Mouse (Mus musculus): ENCODE measurements at regions not wholly inside any gene's neighbourhood (a gene's known extent, or its start where the extent isn't known, plus 50 kb on each side); places are given as distances from the start of the nearest gene placed in this dataset.
"Not testable (repeated sequence)": the region's sequence is repeated elsewhere in the genome, so short reads cannot be mapped to it uniquely, and the experiment has no call there.

DNA sequence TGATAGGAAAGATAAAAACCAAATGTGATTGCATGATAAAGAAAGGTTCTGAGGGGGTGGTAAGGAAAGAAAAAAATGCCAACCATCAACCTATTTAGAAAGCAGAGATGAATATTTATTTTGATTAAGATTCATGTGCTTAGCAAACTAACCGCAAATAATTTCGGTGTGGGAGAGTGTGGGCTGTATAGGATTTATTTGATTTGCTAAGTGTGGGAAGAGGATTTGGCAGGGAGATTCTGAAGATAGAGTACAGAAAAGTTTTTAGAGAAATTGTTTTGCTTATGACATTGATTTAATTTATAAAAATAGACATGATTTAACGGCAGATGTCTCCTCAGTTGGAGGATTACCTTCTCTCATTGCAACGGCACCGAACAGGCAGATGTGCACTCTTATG is 250.3 kb downstream of the Pros1 start:
- DNase-seq: no peak

DNA sequence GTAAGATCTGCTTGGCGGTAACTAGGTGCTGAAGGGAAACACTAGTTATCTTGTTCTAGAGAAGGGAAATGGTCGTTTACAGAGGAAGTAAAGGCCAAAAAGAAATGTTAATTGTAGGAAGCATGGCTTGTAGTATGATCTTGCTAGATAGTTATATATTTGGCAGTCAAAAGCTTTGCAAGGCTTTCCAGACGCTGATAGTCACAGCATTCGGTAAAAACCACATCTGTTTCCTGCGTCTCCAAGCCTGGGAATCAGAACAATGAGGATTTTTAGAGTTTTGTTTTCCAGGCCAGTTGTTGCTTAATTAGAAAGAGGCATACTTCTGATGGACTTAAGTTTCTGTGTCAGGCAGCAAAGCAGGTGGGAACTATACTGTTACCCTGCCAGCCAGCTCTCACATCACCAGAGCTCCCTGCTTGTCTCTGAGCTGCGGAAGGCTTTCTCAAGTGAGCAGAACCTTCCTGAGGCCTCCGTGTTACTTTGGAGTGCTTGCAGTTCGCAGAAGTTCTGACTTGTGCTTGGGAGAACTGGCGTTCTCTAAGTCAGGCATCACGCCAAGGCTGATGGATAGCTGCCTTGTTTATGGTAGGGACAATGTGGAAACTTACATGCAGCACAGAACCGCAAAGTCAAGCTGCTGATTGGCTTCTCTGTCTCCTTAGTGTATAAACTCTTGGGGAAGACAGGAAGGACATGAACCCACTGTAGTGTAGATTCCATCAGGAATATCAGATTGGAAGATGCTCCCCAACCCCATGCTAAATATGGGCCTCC is 251.0 kb downstream of the Pros1 start:
- no peak for DNase-seq

DNA sequence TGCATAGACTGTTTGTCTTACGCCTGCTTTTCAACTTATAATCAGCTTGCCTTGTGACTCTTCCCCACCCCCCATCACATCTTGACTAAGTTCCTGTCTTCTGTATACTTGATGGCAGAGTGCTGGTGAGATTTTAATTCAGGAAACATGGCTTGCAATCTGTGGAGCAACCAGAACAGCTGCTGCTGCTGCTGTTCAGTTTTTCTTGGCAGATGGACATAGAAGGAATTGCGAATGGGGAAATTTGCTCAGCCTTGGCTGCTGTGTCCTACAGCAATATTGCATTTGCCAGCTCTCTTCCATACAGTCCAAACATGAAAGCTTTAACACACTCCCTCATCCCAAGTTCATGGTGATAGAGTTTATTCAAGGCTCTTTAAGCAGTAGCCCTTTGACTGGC is 262.3 kb downstream of the Pros1 start:
- DNase-seq: no peak

DNA sequence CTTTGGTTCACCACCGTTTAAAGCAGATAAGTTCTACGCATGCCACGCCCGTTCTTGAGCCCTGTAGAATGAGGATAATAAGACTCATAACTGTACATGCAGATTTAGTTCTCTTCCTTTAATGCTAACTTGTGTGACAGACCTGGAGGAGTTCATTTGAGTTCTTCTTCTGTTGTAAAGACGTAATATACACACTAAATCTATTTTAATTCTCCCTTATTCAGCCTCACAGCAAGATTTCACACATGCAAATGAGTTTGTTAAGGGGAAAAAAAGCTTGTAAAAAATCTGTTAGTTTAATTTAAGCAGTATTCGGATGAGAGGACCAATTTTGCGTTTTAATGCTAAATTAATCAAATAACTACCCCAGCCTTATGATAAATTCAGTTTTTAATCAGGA is 264.6 kb downstream of the Pros1 start:
- no peak for DNase-seq

DNA sequence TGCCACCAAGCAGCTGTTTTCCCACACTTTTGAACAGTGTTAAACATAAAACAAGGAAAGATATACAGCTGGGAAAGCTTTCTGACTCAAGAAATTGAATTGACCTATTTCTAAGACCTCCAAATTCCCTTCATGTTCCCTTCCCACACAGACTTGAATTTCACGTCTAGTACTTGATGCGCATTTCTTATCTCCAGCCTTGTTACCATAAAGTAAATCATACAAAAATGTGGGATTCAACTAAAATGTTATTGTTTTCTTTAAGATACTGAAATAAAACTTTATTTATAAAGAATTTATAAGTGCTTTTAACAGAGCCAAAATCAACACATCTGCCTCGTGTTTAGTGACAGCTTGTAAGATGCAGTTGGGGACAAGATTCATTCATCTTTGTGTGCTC is 289.7 kb downstream of the Pros1 start:
- no peak for DNase-seq

DNA sequence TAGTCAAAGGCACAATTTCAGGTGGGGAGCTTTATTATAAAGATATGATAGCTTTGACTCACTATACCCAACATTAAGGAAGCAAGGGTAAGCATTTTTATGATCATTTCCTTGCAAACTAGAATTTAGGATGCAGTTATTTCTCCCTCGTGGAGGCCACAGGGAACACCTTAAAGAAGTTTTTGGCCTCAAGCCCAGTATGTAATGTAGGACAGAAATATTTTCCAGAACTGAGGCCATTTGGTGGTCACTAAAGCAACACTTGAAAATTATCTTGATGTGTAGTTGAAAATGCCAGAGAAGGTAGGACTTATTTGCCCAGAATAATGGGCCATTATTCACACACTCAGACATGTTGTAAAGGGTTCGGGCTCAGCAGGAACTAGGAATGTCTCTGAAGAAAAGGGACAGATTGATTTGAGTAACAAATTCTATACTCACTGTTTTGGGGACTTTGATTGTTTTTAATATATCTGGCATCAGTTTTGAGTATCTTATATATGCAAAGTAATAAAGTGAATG is 301.3 kb downstream of the Pros1 start:
- DNase-seq: no peak

DNA sequence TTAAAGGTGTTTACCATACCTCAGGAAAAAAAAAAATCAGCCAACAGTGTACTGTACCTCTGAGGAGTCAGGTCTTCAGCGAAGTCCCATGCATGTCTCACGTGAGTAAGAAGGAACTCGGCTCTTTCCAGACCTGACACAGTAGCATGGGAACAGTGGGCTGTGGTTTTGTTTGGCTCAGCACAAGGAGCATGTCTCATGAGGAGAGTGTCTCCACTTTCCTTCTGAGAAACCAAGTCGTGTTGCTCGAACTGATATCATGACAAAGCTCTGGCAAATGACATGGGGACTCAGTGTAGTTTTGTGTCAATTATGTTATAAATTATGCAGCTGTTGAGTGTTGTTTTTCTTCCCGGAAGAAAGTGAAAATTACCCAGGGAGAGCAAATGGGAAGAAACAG is 316.0 kb downstream of the Pros1 start:
- no peak for DNase-seq

DNA sequence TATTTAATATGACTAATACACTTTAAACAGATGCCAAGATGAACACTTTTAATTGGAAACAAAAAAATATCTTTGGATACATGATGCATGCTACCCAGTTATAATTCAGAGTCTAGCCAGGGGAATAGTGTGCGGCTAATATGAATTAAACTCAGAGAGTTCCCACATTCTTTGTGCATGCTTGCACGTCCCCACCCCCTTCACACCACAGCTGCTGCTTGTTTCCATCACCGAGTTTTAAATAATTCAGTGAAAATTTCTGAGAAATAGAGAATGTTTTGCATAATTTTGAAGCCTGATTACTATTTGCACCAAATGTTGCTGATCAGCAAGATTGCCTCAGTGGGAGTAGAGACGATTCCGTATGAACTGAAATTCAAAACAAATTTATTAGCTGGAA is 325.1 kb downstream of the Pros1 start:
- DNase-seq: no peak

DNA sequence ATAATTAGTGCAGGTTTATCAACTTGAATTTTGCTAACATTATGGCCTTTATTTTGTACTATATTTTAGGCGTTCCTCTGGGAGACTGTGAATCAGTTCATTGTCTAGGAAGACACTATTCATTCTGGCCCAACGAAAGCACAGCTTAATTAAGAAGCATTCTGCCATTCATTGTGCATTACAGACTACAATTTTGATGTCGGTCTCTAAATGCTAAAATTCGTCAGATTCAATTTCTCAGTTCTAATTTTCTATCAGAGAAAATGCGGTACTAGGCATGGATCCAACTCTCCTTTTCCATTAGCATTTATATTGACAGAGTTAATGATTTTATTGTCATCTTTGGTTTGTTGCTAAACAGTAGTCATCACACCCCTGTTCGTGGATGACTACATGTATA is 337.1 kb downstream of the Pros1 start:
- no peak for DNase-seq

DNA sequence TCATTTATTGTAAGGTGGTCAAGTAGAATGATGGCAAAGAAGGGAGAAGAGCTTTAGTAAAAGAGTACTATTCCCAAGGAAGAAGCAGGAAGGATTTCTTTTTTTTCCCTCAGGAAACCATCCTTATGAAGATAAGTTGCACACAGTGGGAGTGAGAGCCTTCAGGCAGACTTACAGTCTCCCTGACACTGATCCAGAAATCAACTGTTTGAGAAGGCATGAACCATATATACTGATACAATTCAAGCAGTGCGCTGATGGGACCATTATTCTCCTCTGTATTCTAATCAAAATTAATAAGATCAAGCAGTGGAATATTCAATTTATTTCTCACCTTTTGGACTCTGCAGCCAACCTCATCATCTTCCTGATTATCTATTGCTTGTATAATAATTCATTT is 337.5 kb downstream of the Pros1 start:
- DNase-seq: no peak

DNA sequence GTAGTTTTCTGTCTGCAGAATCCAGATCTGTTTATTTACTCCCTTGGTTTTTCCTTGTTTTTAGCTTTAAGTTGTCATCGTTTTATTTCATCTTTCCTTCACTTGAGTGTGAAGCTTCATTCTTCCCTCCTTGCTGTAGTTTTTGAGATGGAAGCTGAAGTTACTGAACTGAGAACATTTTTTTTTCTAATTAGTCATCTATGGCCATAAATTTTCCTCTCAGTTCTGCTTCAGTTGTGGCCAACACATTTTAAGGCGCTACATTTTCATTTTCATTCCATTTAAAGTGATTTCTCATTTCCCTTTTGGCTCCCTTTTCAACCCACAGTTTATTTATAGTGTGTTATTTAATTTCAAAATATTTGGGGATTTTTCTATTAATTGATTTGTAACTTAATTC is 340.5 kb downstream of the Pros1 start:
- no peak for DNase-seq

DNA sequence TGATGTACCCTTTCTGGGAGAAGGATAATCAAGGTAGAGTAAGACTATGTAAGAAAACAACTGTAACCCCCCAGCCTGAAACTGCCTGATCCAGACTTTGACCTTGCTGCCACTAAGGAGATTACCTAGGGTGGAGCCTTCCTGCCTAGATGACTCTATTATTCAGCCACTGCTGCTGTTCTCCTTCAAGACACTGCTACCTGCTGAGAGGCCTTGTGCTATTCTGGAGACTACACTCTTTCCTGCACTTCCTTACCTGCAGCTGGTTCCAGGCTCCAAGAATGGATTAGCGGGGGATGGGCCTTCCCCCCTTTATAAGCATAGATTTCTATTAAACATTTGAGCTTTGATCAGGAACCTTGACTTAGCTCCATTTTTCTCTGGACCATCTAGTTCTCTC is 359.4 kb downstream of the Pros1 start:
- DNase-seq: not testable (repeated sequence)

DNA sequence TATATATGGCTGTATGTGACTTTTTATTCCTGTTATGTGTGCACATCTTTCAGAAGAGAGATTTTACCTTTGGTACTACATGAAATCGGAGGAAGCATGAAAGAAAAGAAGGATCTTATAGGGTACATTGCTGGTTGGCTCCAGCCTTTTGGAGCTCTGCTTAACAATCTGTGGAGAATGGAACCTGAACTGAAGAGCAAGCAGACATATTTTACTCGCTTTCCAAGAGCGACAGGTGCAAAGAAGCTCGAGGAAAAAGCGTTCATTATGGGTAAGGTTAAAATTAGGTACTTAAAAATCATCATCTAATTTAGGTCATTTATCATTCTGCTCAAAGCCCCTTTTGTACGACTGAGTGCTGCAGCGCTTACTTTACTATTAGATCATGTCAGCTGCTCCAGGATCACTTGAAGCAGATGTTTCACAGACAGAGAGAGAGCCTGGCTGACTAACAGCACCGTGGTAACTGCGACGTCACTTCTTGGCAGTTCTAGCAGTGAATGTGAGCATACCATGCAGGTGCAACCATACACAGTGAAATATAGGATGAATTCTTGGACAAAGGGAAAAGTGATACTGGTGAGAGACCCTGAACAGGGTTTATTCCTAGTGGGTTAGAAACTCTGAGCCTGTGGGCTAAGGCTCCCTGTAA is 366.2 kb downstream of the Pros1 start:
- no peak for DNase-seq

DNA sequence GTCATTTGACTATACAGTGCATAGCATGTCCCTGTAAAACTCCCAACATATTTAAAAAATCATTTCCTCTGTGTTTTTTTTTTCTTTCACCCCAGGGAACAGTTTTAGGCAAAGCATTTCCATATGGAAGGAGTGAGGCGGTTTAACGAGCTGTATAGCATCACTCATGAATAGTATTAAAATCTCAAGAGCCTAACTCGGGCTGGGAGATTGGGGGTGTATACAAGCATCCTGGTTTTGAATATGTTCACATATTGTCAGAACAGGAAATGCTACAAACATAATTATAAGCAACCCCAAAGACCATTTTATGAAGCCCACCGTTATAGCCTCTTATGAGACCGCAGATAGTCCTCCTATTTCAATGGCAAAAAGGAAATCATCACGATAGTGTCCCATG is 370.5 kb downstream of the Pros1 start:
- no peak for DNase-seq

DNA sequence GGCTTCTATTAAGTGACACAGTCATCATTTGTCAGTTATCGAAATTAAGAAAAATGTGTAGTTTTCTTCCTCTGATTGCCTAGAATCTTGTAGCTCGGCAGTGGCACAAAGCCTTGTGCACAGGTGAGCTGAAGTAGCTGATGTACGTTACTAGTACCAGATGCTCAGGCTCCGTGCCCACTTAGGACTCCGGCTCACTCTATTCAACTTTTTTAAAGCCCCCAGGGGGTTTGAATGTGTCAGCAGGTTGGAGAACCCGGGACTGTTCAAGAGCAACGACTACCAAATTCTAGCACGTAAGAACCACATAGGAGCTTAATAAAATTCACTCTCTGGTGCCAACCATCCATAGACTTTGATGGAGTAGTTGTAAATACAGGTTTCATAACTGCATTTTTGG is 371.0 kb downstream of the Pros1 start:
- DNase-seq: no peak

DNA sequence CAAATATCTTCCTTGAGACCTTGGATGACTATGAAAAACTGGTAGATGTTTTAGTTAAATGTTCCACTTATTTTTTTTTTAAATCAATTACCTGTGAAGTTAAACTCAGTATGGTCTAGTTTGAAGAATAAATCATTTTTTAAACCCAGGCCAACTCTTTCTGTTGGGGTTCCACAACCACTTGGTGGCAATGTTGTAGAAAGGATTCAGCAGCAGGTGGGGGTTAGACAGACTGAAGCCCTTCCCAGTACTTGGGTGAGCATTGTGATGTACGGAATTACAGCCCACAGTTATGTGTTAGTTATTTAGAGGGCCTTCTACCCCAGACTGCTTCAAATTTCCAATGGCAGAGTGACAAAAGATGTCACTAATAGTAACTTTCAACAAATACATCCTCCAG is 375.0 kb downstream of the Pros1 start:
- DNase-seq: no peak

DNA sequence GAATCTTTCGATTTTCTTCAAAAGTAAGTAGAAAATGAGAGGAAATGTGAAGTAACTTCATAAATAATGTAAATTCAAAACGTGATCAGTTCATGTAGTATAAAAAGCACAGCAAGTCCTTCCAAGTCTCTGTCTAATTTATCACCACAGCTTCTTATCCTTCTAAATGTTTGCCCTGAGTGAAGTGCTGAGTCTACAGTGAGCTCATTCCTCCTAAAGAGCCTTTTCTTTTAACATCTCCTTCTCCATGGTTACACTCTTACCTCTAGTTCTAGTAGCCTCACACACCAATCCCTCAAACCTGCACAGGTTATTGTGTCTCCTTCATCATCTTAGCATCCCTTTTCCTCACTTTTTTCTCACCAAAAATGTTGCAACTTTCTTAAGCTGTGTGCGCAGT is 375.5 kb downstream of the Pros1 start:
- no peak for DNase-seq

DNA sequence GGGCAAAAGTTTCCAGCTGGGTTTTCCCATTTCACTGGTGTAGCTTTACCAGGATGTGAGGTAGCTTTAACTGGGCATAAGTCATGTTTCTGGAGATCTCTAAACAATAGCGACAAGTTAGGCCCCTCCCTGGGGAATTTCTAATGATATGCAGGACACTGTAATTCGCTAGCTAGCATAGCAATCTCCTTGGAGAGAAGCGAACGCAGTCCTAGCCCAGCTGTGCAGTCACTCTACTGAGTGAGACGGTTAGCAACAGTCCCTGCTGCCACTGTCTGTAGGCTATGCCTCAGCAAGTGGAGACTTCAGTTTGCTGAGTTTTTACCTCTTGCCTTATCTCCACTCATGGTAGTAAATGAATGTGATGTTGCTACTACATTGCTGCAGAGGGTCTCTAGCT is 416.1 kb downstream of the Pros1 start:
- DNase-seq: no peak

DNA sequence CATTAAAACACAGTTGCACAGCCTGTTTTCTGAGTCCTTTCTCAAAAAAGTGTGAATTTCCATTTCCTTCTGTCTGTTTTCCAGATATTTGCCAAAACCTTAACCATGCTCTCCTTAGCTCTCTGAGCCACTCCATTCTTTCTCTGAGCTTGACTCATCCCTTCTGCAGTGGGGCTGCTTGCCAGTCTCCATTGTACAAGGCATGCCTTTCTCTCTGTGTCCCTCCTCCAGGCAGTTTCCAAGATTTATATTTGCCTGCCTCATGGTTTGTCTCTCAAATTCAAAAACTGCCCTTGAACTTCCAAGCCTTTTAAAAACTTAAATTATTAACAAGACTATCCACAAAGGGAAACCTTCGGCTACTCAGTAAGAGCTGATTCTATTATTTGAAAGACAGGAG is 423.4 kb downstream of the Pros1 start:
- DNase-seq: peak; percentile 14

DNA sequence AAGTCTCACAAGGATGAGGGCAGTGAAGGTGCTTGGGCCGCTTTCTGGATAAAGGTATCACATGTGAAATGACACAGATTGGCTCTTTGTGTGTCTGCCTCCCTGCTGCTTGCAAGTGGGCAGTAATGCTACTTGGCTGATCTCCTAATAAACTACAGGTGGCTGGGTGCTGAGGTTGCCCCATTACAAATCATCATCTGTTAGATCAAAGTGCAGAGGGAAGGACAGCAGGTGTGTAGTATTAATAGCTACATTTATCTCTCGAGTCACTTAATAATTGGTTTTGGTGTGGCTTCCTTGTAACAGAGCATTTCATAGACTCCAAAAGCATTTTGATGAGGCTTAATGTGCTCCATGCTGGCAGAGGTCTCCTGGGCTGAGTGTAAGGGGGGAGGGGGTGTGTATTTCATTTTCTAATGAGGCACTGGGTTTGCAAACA is 424.2 kb downstream of the Pros1 start:
- DNase-seq: no peak

DNA sequence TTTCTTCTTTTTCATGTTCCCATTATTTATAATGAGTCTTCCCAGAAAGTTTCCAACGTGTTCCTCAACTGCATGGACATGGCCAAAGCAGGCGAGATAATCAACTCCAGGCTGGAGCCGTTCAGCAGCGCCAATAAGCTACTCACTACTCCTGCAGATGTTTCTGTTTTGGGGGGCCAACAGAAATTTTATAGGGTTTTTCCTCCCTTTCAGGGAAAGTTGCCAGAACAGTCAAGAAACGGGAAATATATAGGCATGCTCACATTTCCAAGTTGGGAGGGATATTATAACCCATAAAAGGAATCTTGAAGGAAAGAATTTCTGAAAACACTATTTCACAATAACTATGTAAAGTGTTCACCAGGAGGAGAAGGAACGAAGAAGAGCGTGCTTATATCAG is 433.5 kb downstream of the Pros1 start:
- no peak for DNase-seq

DNA sequence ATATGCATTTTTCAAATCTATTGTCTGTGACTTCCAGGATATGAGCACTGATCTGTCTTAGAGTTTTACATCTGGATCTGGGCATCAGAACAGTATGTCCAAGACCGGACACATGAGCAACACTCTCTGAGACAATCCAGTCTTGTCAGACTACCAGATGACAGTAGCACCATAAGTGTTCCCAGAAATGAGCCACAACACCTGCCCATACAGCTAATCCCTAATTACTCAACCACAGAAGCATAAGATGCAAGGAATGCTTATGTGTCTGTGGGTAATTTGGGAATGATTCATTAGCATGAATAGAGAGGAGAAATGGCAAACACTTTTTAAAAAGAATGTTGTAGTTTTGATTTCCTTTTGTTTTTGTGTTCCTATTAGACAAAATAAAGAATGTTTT is 457.6 kb downstream of the Pros1 start:
- DNase-seq: no peak

DNA sequence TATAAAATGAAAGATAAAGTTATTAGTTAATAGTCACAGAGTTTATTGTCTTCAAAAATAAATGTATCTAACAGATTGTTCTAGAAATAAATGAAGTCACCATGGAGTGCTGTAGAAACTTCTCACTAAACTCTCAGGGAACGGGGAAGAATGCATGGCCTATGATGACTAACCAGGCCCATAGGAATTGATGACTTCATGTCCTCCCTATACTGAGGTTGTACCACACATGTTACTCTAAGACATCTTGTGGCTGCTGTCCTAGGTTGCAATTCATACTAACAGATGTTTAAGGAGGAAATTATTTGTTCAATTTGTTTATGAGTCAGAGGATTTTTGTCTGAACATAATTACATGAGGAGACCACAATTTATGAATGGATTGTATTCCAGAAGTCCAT is 459.4 kb downstream of the Pros1 start:
- no peak for DNase-seq

DNA sequence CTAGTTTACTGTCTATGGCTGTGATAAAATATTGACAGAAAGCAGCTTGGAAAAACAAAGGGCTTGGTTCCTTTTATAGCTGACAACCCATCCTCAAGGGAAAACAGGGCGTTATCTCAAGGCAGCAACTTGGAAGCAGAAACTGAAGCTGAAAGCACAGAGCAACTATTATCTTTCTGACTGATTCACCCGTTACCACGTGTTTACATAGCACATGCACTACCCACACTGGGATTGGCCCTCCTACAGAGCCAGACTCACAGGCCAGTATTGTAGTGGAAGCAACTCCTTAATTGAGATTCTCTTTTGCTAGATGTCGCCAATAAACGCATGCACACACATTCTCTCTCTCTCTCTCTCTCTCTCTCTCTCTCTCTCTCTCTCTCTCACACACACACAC is 465.5 kb downstream of the Pros1 start:
- no peak for DNase-seq

All from adrenal gland, adult 8-10 months (tissue).